Mouse (Mus musculus): ENCODE data around the gene Camsap3. TPM values are rescaled to one million over a fixed set of nuclear protein-coding genes. Genes with fewer than 3 reads are reported as not detected.

The Camsap3 gene
- polyA plus RNA-seq, 1 experiment from 2014 or later: 2.4 TPM

- Histone ChIP-seq H3K36me3 (replicated peaks; ENCODE audit: insufficient read depth, low read length) (peaks cover 9% of the 10 kb centered on the region; the same call in 1 of the 2 replicates), H3K4me2 (ENCODE audit: low read depth, low read length) (no peak overlapping the region), H3K27me3 (ENCODE audit: insufficient read depth, low read length) (no peaks in the 10 kb centered on the region), H3K27ac (ENCODE audit: low read depth) (no peak overlapping the region), H3K4me1 (ENCODE audit: insufficient read depth) (peaks cover 17% of the 10 kb centered on the region), H3K9me3 (ENCODE audit: low read length) (no peaks in the 10 kb centered on the region), H3K9ac (replicated peaks) (no peak overlapping the region), H3K4me3 (ENCODE audit: low read depth, low read length) (no peak overlapping the region)
- ATAC-seq (peak; percentile 37), DNase-seq (peak; percentile 52)
- TF ChIP-seq CTCF (IDR thresholded peaks at IDR 0.05; ENCODE audit: low read depth): peak; percentile 72
- no peak for TF ChIP-seq EP300 (IDR thresholded peaks at IDR 0.05; ENCODE audit: low read depth)
- WGBS (ENCODE audit: insufficient replicate concordance): 43% methylated on average over 5 of the region's 5 CpGs
Observed at GRCm38 (mm10) chr8:3628014-3628413, 40.9 kb downstream of the Camsap3 start.

GRCm38 (mm10) chr8:3630647-3631477, 43.8 kb downstream of the Camsap3 start, which contains the start of gene Stxbp2:
TSS of gene Stxbp2 (plus strand) at chr8:3630955.
- no peaks in the 10 kb centered on the region for H3K27me3 ChIP-seq (ENCODE audit: insufficient read depth, low read length)
- ATAC-seq: peak; percentile 97
- 4% methylated on average over 44 of the region's 47 CpGs for WGBS (ENCODE audit: insufficient replicate concordance)
- H3K36me3 ChIP-seq (replicated peaks; ENCODE audit: insufficient read depth, low read length): peaks cover 32% of the 10 kb centered on the region
- H3K27ac ChIP-seq (ENCODE audit: low read depth): peak within 1 kb of the TSS; percentile 42
- H3K9ac ChIP-seq (replicated peaks): peak within 1 kb of the TSS; percentile 66
- peak; percentile 91 for DNase-seq
- H3K4me1 ChIP-seq (ENCODE audit: insufficient read depth): peaks cover 17% of the 10 kb centered on the region
- TF ChIP-seq CTCF (IDR thresholded peaks at IDR 0.05; ENCODE audit: low read depth) (no peak), EP300 (IDR thresholded peaks at IDR 0.05; ENCODE audit: low read depth) (no peak)
- peak within 1 kb of the TSS; percentile 67 for H3K4me3 ChIP-seq (ENCODE audit: low read depth, low read length)
- H3K9me3 ChIP-seq (ENCODE audit: low read length): no peaks in the 10 kb centered on the region
- H3K4me2 ChIP-seq (ENCODE audit: low read depth, low read length): peak within 1 kb of the TSS; percentile 68

- Histone ChIP-seq H3K27me3 (ENCODE audit: insufficient read depth, low read length) (no peaks in the 10 kb centered on the region), H3K9ac (replicated peaks) (peak overlapping the region; percentile 66), H3K4me2 (ENCODE audit: low read depth, low read length) (peak overlapping the region; percentile 68), H3K9me3 (ENCODE audit: low read length) (no peaks in the 10 kb centered on the region), H3K4me1 (ENCODE audit: insufficient read depth) (peaks cover 17% of the 10 kb centered on the region), H3K27ac (ENCODE audit: low read depth) (peak overlapping the region; percentile 42), H3K4me3 (ENCODE audit: low read depth, low read length) (peak overlapping the region; percentile 67), H3K36me3 (replicated peaks; ENCODE audit: insufficient read depth, low read length) (peaks cover 38% of the 10 kb centered on the region)
- WGBS (ENCODE audit: insufficient replicate concordance): 7% methylated on average over 8 of the region's 8 CpGs
- TF ChIP-seq CTCF (IDR thresholded peaks at IDR 0.05; ENCODE audit: low read depth): no peak
- no peak for TF ChIP-seq EP300 (IDR thresholded peaks at IDR 0.05; ENCODE audit: low read depth)
- peak; percentile 29 for ATAC-seq
- peak; percentile 57 for DNase-seq
Observed at GRCm38 (mm10) chr8:3631478-3631875, 44.4 kb downstream of the Camsap3 start.

GRCm38 (mm10) chr8:3645804-3646203, 58.7 kb downstream of the Camsap3 start:
- H3K4me2 ChIP-seq (ENCODE audit: low read depth, low read length): no peak overlapping the region
- peaks cover 23% of the 10 kb centered on the region for H3K36me3 ChIP-seq (replicated peaks; ENCODE audit: insufficient read depth, low read length)
- no peaks in the 10 kb centered on the region; the same call in 1 of the 2 replicates for H3K4me1 ChIP-seq (ENCODE audit: insufficient read depth)
- DNase-seq (peak; percentile 81), ATAC-seq (peak; percentile 81)
- TF ChIP-seq EP300 (IDR thresholded peaks at IDR 0.05; ENCODE audit: low read depth) (no peak), CTCF (IDR thresholded peaks at IDR 0.05; ENCODE audit: low read depth) (peak; percentile 65)
- H3K9me3 ChIP-seq (ENCODE audit: low read length): no peaks in the 10 kb centered on the region
- H3K27ac ChIP-seq (ENCODE audit: low read depth): peak overlapping the region; percentile 57; the same call in 1 of the 2 replicates
- no peak overlapping the region for H3K4me3 ChIP-seq (ENCODE audit: low read depth, low read length)
- H3K9ac ChIP-seq (replicated peaks): no peak overlapping the region
- WGBS (ENCODE audit: insufficient replicate concordance): 9% methylated on average over 5 of the region's 5 CpGs
- H3K27me3 ChIP-seq (ENCODE audit: insufficient read depth, low read length): no peaks in the 10 kb centered on the region

GRCm38 (mm10) chr8:3646824-3647531, 59.9 kb downstream of the Camsap3 start:
- 67% methylated on average over 6 of the region's 6 CpGs for WGBS (ENCODE audit: insufficient replicate concordance)
- H3K36me3 ChIP-seq (replicated peaks; ENCODE audit: insufficient read depth, low read length): peaks cover 12% of the 10 kb centered on the region
- TF ChIP-seq EP300 (IDR thresholded peaks at IDR 0.05; ENCODE audit: low read depth) (no peak), CTCF (IDR thresholded peaks at IDR 0.05; ENCODE audit: low read depth) (no peak)
- no peaks in the 10 kb centered on the region for H3K9me3 ChIP-seq (ENCODE audit: low read length)
- no peak overlapping the region for H3K4me3 ChIP-seq (ENCODE audit: low read depth, low read length)
- H3K27me3 ChIP-seq (ENCODE audit: insufficient read depth, low read length): no peaks in the 10 kb centered on the region
- no peak for ATAC-seq
- no peak overlapping the region for H3K9ac ChIP-seq (replicated peaks)
- 0 out of 2 replicates have a peak overlapping the region, but pooled peaks have one; percentile 7 for H3K4me2 ChIP-seq (ENCODE audit: low read depth, low read length)
- H3K27ac ChIP-seq (ENCODE audit: low read depth): peak overlapping the region; percentile 57
- DNase-seq: no peak
- no peaks in the 10 kb centered on the region; the same call in 1 of the 2 replicates for H3K4me1 ChIP-seq (ENCODE audit: insufficient read depth)

- Histone ChIP-seq H3K27ac (ENCODE audit: low read depth) (peak overlapping the region; percentile 41; the same call in 1 of the 2 replicates), H3K9me3 (ENCODE audit: low read length) (no peaks in the 10 kb centered on the region), H3K27me3 (ENCODE audit: insufficient read depth, low read length) (no peaks in the 10 kb centered on the region), H3K4me3 (ENCODE audit: low read depth, low read length) (no peak overlapping the region), H3K9ac (replicated peaks) (no peak overlapping the region), H3K36me3 (replicated peaks; ENCODE audit: insufficient read depth, low read length) (peaks cover 9% of the 10 kb centered on the region), H3K4me2 (ENCODE audit: low read depth, low read length) (no peak overlapping the region), H3K4me1 (ENCODE audit: insufficient read depth) (no peaks in the 10 kb centered on the region; the same call in 1 of the 2 replicates)
- 67% methylated on average over 4 of the region's 4 CpGs for WGBS (ENCODE audit: insufficient replicate concordance)
- TF ChIP-seq EP300 (IDR thresholded peaks at IDR 0.05; ENCODE audit: low read depth): no peak
- TF ChIP-seq CTCF (IDR thresholded peaks at IDR 0.05; ENCODE audit: low read depth): no peak
- ATAC-seq (no peak), DNase-seq (no peak)
Observed at GRCm38 (mm10) chr8:3647561-3647960, 60.5 kb downstream of the Camsap3 start.

All from liver, postnatal 0 days (tissue).